Mouse (Mus musculus): ENCODE results near the gene Aox3. TPM values are rescaled to one million over a fixed set of nuclear protein-coding genes. Genes with fewer than 3 reads are reported as not detected.

Aox3 gene
- total RNA-seq (2021): under 1 TPM; 0.14 to 0.26 TPM

- DNase-seq: peak; percentile 84
Measured at GRCm38 (mm10) chr1:58112880-58113279, at the start of gene Aox3. Gene Aox3 (plus strand): TSS chr1:58113130.

GRCm38 (mm10) chr1:58065151-58065550, 47.8 kb upstream of the Aox3 start:
- DNase-seq: no peak

GRCm38 (mm10) chr1:58065606-58066005, 47.3 kb upstream of the Aox3 start:
- DNase-seq: no peak

GRCm38 (mm10) chr1:58069181-58069580, 43.7 kb upstream of the Aox3 start:
- no peak for DNase-seq

- no peak for DNase-seq
Measured at GRCm38 (mm10) chr1:58070091-58070490, 42.8 kb upstream of the Aox3 start.

GRCm38 (mm10) chr1:58071006-58071405, 41.9 kb upstream of the Aox3 start:
- no peak for DNase-seq

GRCm38 (mm10) chr1:58071509-58071908, 41.4 kb upstream of the Aox3 start:
- no peak for DNase-seq

- DNase-seq: no peak
Measured at GRCm38 (mm10) chr1:58072416-58072815, 40.5 kb upstream of the Aox3 start.

GRCm38 (mm10) chr1:58072991-58073730, 39.8 kb upstream of the Aox3 start:
- peak; percentile 40 for DNase-seq

GRCm38 (mm10) chr1:58074266-58074665, 38.7 kb upstream of the Aox3 start:
- DNase-seq: no peak

- no peak for DNase-seq
Measured at GRCm38 (mm10) chr1:58077882-58078281, 35.0 kb upstream of the Aox3 start.

GRCm38 (mm10) chr1:58078390-58078789, 34.5 kb upstream of the Aox3 start:
- no peak for DNase-seq

- DNase-seq: peak; percentile 22
Measured at GRCm38 (mm10) chr1:58079689-58080088, 33.2 kb upstream of the Aox3 start.

GRCm38 (mm10) chr1:58080446-58080845, 32.5 kb upstream of the Aox3 start:
- no peak for DNase-seq

- DNase-seq: no peak
Measured at GRCm38 (mm10) chr1:58081356-58081755, 31.6 kb upstream of the Aox3 start.

GRCm38 (mm10) chr1:58089316-58089715, 23.6 kb upstream of the Aox3 start:
- DNase-seq: no peak

GRCm38 (mm10) chr1:58090191-58090590, 22.7 kb upstream of the Aox3 start:
- DNase-seq: no peak

- no peak for DNase-seq
Measured at GRCm38 (mm10) chr1:58091213-58091612, 21.7 kb upstream of the Aox3 start.

GRCm38 (mm10) chr1:58091992-58092560, 20.9 kb upstream of the Aox3 start:
- DNase-seq: no peak

GRCm38 (mm10) chr1:58097338-58097737, 15.6 kb upstream of the Aox3 start:
- no peak for DNase-seq

- no peak for DNase-seq
Measured at GRCm38 (mm10) chr1:58099119-58099518, 13.8 kb upstream of the Aox3 start.

- no peak for DNase-seq
Measured at GRCm38 (mm10) chr1:58101531-58102146, 11.3 kb upstream of the Aox3 start.

GRCm38 (mm10) chr1:58102494-58102893, 10.4 kb upstream of the Aox3 start:
- DNase-seq: no peak

- DNase-seq: no peak
Measured at GRCm38 (mm10) chr1:58105685-58106084, 7.2 kb upstream of the Aox3 start.

All from heart, postnatal 4 days (tissue).